Mouse (Mus musculus): ENCODE data around the gene Osbpl8. TPM values are rescaled to one million over a fixed set of nuclear protein-coding genes. Genes with fewer than 3 reads are reported as not detected.

The Osbpl8 gene
- polyA plus RNA-seq, 2 experiments, result 6.3 to 7.2 TPM

GRCm38 (mm10) chr10:111318805-111319500 lies 154.4 kb downstream of the Osbpl8 start:
- Histone ChIP-seq H3K9ac (replicated peaks) (no peak overlapping the region), H3K4me2 (ENCODE audit: low read depth) (no peak overlapping the region), H3K27me3 (ENCODE audit: control insufficient read depth, insufficient read depth, low read length) (no peaks in the 10 kb centered on the region), H3K27ac (no peak overlapping the region), H3K9me3 (ENCODE audit: control insufficient read depth, low read length) (no peaks in the 10 kb centered on the region), H3K36me3 (replicated peaks; ENCODE audit: control insufficient read depth, insufficient read depth, low read depth) (no peaks in the 10 kb centered on the region), H3K4me1 (replicated peaks; ENCODE audit: control insufficient read depth in 2 of 2, insufficient read depth in 2 of 2, low read length in 1 of 2) (no peaks in the 10 kb centered on the region), H3K4me3 (ENCODE audit: insufficient read depth in 1 of 2, low read depth in 2 of 2, low read length in 2 of 2) (no peak overlapping the region)
- ATAC-seq (ENCODE audit: insufficient read depth) (no peak), DNase-seq (ENCODE audit: low read depth in 3 of 3, low spot score in 3 of 3) (no peak)
- WGBS (ENCODE audit: insufficient replicate concordance), result 66% methylated on average over 9 of the region's 9 CpGs
- no peak for TF ChIP-seq CTCF (IDR thresholded peaks at IDR 0.05; ENCODE audit: low read depth)
- TF ChIP-seq EP300 (IDR thresholded peaks at IDR 0.05; ENCODE audit: low read depth), result no peak

DNA sequence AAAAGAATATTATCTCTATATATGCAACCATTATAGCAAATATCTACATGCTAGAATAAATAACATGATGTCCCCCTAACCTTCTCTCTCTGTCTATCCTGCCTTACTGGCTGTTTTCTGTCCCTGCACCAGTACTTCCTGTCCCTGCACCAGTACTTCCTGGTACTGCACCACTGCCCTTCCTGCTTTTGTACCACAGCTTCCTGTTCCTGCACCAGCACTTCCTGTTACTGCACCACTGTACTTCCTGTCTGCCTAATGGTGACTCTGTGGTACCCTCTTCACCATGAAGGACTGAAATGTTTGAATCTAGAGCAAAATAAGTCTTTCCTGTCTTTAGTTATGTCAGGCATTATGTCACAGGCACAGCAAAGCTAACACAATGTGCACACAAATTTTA lies 156.0 kb downstream of the Osbpl8 start:
- Histone ChIP-seq H3K9me3 (ENCODE audit: control insufficient read depth, low read length) (no peaks in the 10 kb centered on the region), H3K27me3 (ENCODE audit: control insufficient read depth, insufficient read depth, low read length) (no peaks in the 10 kb centered on the region), H3K9ac (replicated peaks) (no peak overlapping the region), H3K4me1 (replicated peaks; ENCODE audit: control insufficient read depth in 2 of 2, insufficient read depth in 2 of 2, low read length in 1 of 2) (no peaks in the 10 kb centered on the region), H3K4me3 (ENCODE audit: insufficient read depth in 1 of 2, low read depth in 2 of 2, low read length in 2 of 2) (no peak overlapping the region), H3K27ac (no peak overlapping the region), H3K36me3 (replicated peaks; ENCODE audit: control insufficient read depth, insufficient read depth, low read depth) (no peaks in the 10 kb centered on the region), H3K4me2 (ENCODE audit: low read depth) (no peak overlapping the region)
- DNase-seq (ENCODE audit: low read depth in 3 of 3, low spot score in 3 of 3), result no peak
- no peak for TF ChIP-seq CTCF (IDR thresholded peaks at IDR 0.05; ENCODE audit: low read depth)
- TF ChIP-seq EP300 (IDR thresholded peaks at IDR 0.05; ENCODE audit: low read depth), result no peak
- no peak for ATAC-seq (ENCODE audit: insufficient read depth)

- TF ChIP-seq CTCF (IDR thresholded peaks at IDR 0.05; ENCODE audit: low read depth), result no peak
- TF ChIP-seq EP300 (IDR thresholded peaks at IDR 0.05; ENCODE audit: low read depth), result no peak
- no peak for DNase-seq (ENCODE audit: low read depth in 3 of 3, low spot score in 3 of 3)
- Histone ChIP-seq H3K4me3 (ENCODE audit: insufficient read depth in 1 of 2, low read depth in 2 of 2, low read length in 2 of 2) (no peak overlapping the region), H3K4me2 (ENCODE audit: low read depth) (no peak overlapping the region), H3K4me1 (replicated peaks; ENCODE audit: control insufficient read depth in 2 of 2, insufficient read depth in 2 of 2, low read length in 1 of 2) (no peaks in the 10 kb centered on the region), H3K9ac (replicated peaks) (no peak overlapping the region), H3K27ac (no peak overlapping the region), H3K36me3 (replicated peaks; ENCODE audit: control insufficient read depth, insufficient read depth, low read depth) (no peaks in the 10 kb centered on the region), H3K9me3 (ENCODE audit: control insufficient read depth, low read length) (no peaks in the 10 kb centered on the region), H3K27me3 (ENCODE audit: control insufficient read depth, insufficient read depth, low read length) (no peaks in the 10 kb centered on the region)
- ATAC-seq (ENCODE audit: insufficient read depth), result no peak
- WGBS (ENCODE audit: insufficient replicate concordance), result 63% methylated on average over 4 of the region's 4 CpGs
These were observed 163.4 kb downstream of the Osbpl8 start for GRCm38 (mm10) chr10:111327957-111328356.

DNA sequence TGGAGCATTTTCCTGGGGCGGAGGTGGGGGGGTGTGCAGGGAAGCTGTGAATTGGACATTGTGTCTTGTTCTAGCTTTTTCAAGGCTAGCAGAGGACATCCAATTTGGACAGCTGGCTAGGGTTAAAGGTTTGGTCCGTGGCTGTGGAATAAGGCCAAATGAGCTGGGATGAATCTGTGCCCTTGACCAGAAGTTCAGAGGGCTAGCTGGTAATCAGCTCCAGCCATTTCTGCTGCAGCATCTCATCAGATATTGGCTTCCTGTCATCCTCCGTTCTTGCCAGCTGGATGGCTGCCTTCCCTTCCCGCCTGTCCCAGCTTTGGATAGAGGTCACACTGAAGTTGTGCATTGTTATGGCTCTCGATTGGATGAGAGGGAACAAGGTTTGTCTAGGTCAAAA lies 164.8 kb downstream of the Osbpl8 start:
- Histone ChIP-seq H3K9me3 (ENCODE audit: control insufficient read depth, low read length) (no peaks in the 10 kb centered on the region), H3K4me2 (ENCODE audit: low read depth) (no peak overlapping the region), H3K4me3 (ENCODE audit: insufficient read depth in 1 of 2, low read depth in 2 of 2, low read length in 2 of 2) (no peak overlapping the region), H3K9ac (replicated peaks) (no peak overlapping the region), H3K27ac (no peak overlapping the region), H3K27me3 (ENCODE audit: control insufficient read depth, insufficient read depth, low read length) (no peaks in the 10 kb centered on the region), H3K36me3 (replicated peaks; ENCODE audit: control insufficient read depth, insufficient read depth, low read depth) (no peaks in the 10 kb centered on the region), H3K4me1 (replicated peaks; ENCODE audit: control insufficient read depth in 2 of 2, insufficient read depth in 2 of 2, low read length in 1 of 2) (no peaks in the 10 kb centered on the region)
- WGBS (ENCODE audit: insufficient replicate concordance), result 56% methylated on average over 5 of the region's 5 CpGs
- TF ChIP-seq EP300 (IDR thresholded peaks at IDR 0.05; ENCODE audit: low read depth), result no peak
- TF ChIP-seq CTCF (IDR thresholded peaks at IDR 0.05; ENCODE audit: low read depth), result no peak
- DNase-seq (ENCODE audit: low read depth in 3 of 3, low spot score in 3 of 3) (no peak), ATAC-seq (ENCODE audit: insufficient read depth) (no peak)

- WGBS (ENCODE audit: insufficient replicate concordance), result 83% methylated on average over 2 of the region's 2 CpGs
- TF ChIP-seq EP300 (IDR thresholded peaks at IDR 0.05; ENCODE audit: low read depth) (no peak), CTCF (IDR thresholded peaks at IDR 0.05; ENCODE audit: low read depth) (no peak)
- DNase-seq (ENCODE audit: low read depth in 3 of 3, low spot score in 3 of 3), result no peak
- H3K9ac ChIP-seq (replicated peaks), result no peak overlapping the region
- H3K4me3 ChIP-seq (ENCODE audit: insufficient read depth in 1 of 2, low read depth in 2 of 2, low read length in 2 of 2), result no peak overlapping the region
- H3K4me2 ChIP-seq (ENCODE audit: low read depth), result no peak overlapping the region
- H3K27me3 ChIP-seq (ENCODE audit: control insufficient read depth, insufficient read depth, low read length), result no peaks in the 10 kb centered on the region; the same call in 1 of the 2 replicates
- ATAC-seq (ENCODE audit: insufficient read depth), result no peak
- H3K36me3 ChIP-seq (replicated peaks; ENCODE audit: control insufficient read depth, insufficient read depth, low read depth), result no peaks in the 10 kb centered on the region
- no peak overlapping the region for H3K27ac ChIP-seq
- 0 out of 4 replicates have a peak, but pooled peaks cover 0 to 2% of the 10 kb centered on the region in 2 experiments for H3K4me1 ChIP-seq (replicated peaks; ENCODE audit: control insufficient read depth in 2 of 2, insufficient read depth in 2 of 2, low read length in 1 of 2)
- H3K9me3 ChIP-seq (ENCODE audit: control insufficient read depth, low read length), result no peaks in the 10 kb centered on the region
These were observed 170.3 kb downstream of the Osbpl8 start for GRCm38 (mm10) chr10:111334902-111335301.
